Mouse (Mus musculus): Measurements from ENCODE around the gene Ttc33. TPM values are rescaled to one million over a fixed set of nuclear protein-coding genes. Genes with fewer than 3 reads are reported as not detected.
"Not testable (repeated sequence)": the region's sequence is repeated elsewhere in the genome, so short reads cannot be mapped to it uniquely, and the experiment has no call there.

Gene Ttc33
- total and polyA plus RNA-seq, 2 experiments from 2014 or later: 21.3 to 39.3 TPM

- 92% methylated on average over 9 of the region's 9 CpGs for WGBS
- H3K4me1 ChIP-seq (ENCODE audit: insufficient read depth, low read length): no peaks in the 10 kb centered on the region
- H3K36me3 ChIP-seq (ENCODE audit: insufficient read depth, low read length): no peaks in the 10 kb centered on the region
- no peaks in the 10 kb centered on the region for H3K9me3 ChIP-seq (ENCODE audit: low read length)
- no peak overlapping the region for H3K9ac ChIP-seq (replicated peaks; ENCODE audit: low read length)
- ATAC-seq: no peak
- no peak overlapping the region for H3K4me3 ChIP-seq (ENCODE audit: low read length)
- no peak overlapping the region for H3K27ac ChIP-seq
- no peaks in the 10 kb centered on the region for H3K27me3 ChIP-seq (ENCODE audit: insufficient read depth, low read length)
- no peak for DNase-seq (ENCODE audit: low spot score)
- no peak overlapping the region for H3K4me2 ChIP-seq (ENCODE audit: low read depth, low read length)
- no peak for TF ChIP-seq CTCF (IDR thresholded peaks at IDR 0.05; ENCODE audit: low read depth)
These were observed 9.6 kb downstream of the Ttc33 start for GRCm38 (mm10) chr15:5194931-5195330.

- no peak overlapping the region for H3K9ac ChIP-seq (replicated peaks; ENCODE audit: low read length)
- ATAC-seq (no peak), DNase-seq (ENCODE audit: low spot score) (no peak)
- no peak overlapping the region for H3K4me3 ChIP-seq (ENCODE audit: low read length)
- WGBS: 49% methylated on average over 4 of the region's 4 CpGs
- no peak for TF ChIP-seq CTCF (IDR thresholded peaks at IDR 0.05; ENCODE audit: low read depth)
- H3K4me2 ChIP-seq (ENCODE audit: low read depth, low read length): no peak overlapping the region
- no peaks in the 10 kb centered on the region for H3K27me3 ChIP-seq (ENCODE audit: insufficient read depth, low read length)
- H3K27ac ChIP-seq: no peak overlapping the region
- H3K4me1 ChIP-seq (ENCODE audit: insufficient read depth, low read length): no peaks in the 10 kb centered on the region
- no peaks in the 10 kb centered on the region for H3K9me3 ChIP-seq (ENCODE audit: low read length)
- H3K36me3 ChIP-seq (ENCODE audit: insufficient read depth, low read length): no peaks in the 10 kb centered on the region
These were observed 10.7 kb downstream of the Ttc33 start for GRCm38 (mm10) chr15:5195987-5196514.

GRCm38 (mm10) chr15:5196691-5197090, 11.4 kb downstream of the Ttc33 start:
- no peaks in the 10 kb centered on the region for H3K27me3 ChIP-seq (ENCODE audit: insufficient read depth, low read length)
- H3K36me3 ChIP-seq (ENCODE audit: insufficient read depth, low read length): no peaks in the 10 kb centered on the region
- no peak overlapping the region for H3K4me3 ChIP-seq (ENCODE audit: low read length)
- H3K9ac ChIP-seq (replicated peaks; ENCODE audit: low read length): no peak overlapping the region
- ATAC-seq: no peak
- H3K27ac ChIP-seq: no peak overlapping the region
- no peaks in the 10 kb centered on the region for H3K9me3 ChIP-seq (ENCODE audit: low read length)
- 76% methylated on average over 4 of the region's 4 CpGs for WGBS
- no peaks in the 10 kb centered on the region for H3K4me1 ChIP-seq (ENCODE audit: insufficient read depth, low read length)
- TF ChIP-seq CTCF (IDR thresholded peaks at IDR 0.05; ENCODE audit: low read depth): no peak
- H3K4me2 ChIP-seq (ENCODE audit: low read depth, low read length): no peak overlapping the region
- DNase-seq (ENCODE audit: low spot score): no peak

- no peak overlapping the region for H3K4me2 ChIP-seq (ENCODE audit: low read depth, low read length)
- no peak overlapping the region for H3K27ac ChIP-seq
- H3K9me3 ChIP-seq (ENCODE audit: low read length): no peaks in the 10 kb centered on the region
- H3K27me3 ChIP-seq (ENCODE audit: insufficient read depth, low read length): no peaks in the 10 kb centered on the region
- no peak for DNase-seq (ENCODE audit: low spot score)
- H3K36me3 ChIP-seq (ENCODE audit: insufficient read depth, low read length): no peaks in the 10 kb centered on the region
- H3K9ac ChIP-seq (replicated peaks; ENCODE audit: low read length): no peak overlapping the region
- no peak for ATAC-seq
- H3K4me1 ChIP-seq (ENCODE audit: insufficient read depth, low read length): no peaks in the 10 kb centered on the region
- TF ChIP-seq CTCF (IDR thresholded peaks at IDR 0.05; ENCODE audit: low read depth): no peak
- 93% methylated on average over 9 of the region's 9 CpGs for WGBS
- H3K4me3 ChIP-seq (ENCODE audit: low read length): no peak overlapping the region
These were observed 19.9 kb downstream of the Ttc33 start for GRCm38 (mm10) chr15:5205222-5205621.

GRCm38 (mm10) chr15:5209116-5209515, 23.8 kb downstream of the Ttc33 start:
- no peak for TF ChIP-seq CTCF (IDR thresholded peaks at IDR 0.05; ENCODE audit: low read depth)
- ATAC-seq: no peak
- H3K9ac ChIP-seq (replicated peaks; ENCODE audit: low read length): no peak overlapping the region
- no peaks in the 10 kb centered on the region for H3K36me3 ChIP-seq (ENCODE audit: insufficient read depth, low read length)
- no peak overlapping the region for H3K27ac ChIP-seq
- 99% methylated on average over 3 of the region's 3 CpGs for WGBS
- no peak overlapping the region for H3K4me2 ChIP-seq (ENCODE audit: low read depth, low read length)
- H3K4me1 ChIP-seq (ENCODE audit: insufficient read depth, low read length): no peaks in the 10 kb centered on the region
- no peaks in the 10 kb centered on the region for H3K27me3 ChIP-seq (ENCODE audit: insufficient read depth, low read length)
- DNase-seq (ENCODE audit: low spot score): no peak
- H3K9me3 ChIP-seq (ENCODE audit: low read length): no peaks in the 10 kb centered on the region
- no peak overlapping the region for H3K4me3 ChIP-seq (ENCODE audit: low read length)

GRCm38 (mm10) chr15:5220491-5220890, 35.2 kb downstream of the Ttc33 start:
- Histone ChIP-seq H3K27ac (no peak overlapping the region), H3K4me3 (ENCODE audit: low read length) (no peak overlapping the region), H3K4me2 (ENCODE audit: low read depth, low read length) (no peak overlapping the region), H3K4me1 (ENCODE audit: insufficient read depth, low read length) (no peaks in the 10 kb centered on the region), H3K27me3 (ENCODE audit: insufficient read depth, low read length) (no peaks in the 10 kb centered on the region), H3K9ac (replicated peaks; ENCODE audit: low read length) (no peak overlapping the region), H3K9me3 (ENCODE audit: low read length) (no peaks in the 10 kb centered on the region), H3K36me3 (ENCODE audit: insufficient read depth, low read length) (no peaks in the 10 kb centered on the region)
- 89% methylated on average over 6 of the region's 6 CpGs for WGBS
- no peak for TF ChIP-seq CTCF (IDR thresholded peaks at IDR 0.05; ENCODE audit: low read depth)
- ATAC-seq (no peak), DNase-seq (ENCODE audit: low spot score) (no peak)

- ATAC-seq; H3K27ac ChIP-seq; H3K4me2 ChIP-seq (ENCODE audit: low read depth, low read length); H3K9ac ChIP-seq (replicated peaks; ENCODE audit: low read length); DNase-seq (ENCODE audit: low spot score); H3K36me3 ChIP-seq (ENCODE audit: insufficient read depth, low read length); H3K4me3 ChIP-seq (ENCODE audit: low read length); H3K4me1 ChIP-seq (ENCODE audit: insufficient read depth, low read length); H3K9me3 ChIP-seq (ENCODE audit: low read length); H3K27me3 ChIP-seq (ENCODE audit: insufficient read depth, low read length): not testable (repeated sequence)
- 86% methylated on average over 10 of the region's 10 CpGs for WGBS
These were observed 45.4 kb downstream of the Ttc33 start for GRCm38 (mm10) chr15:5230746-5231145.
